Comparison of ENCODE assay signal across 8 mouse cellular contexts in genomic region chr2:4651500-4652285, GRCm38 (mm10). TPM values are rescaled to one million over a fixed set of nuclear protein-coding genes. Genes with fewer than 3 reads are reported as not detected.
DNase-seq lines count a peak whose midpoint lies in the region; ATAC-seq lines count a peak whose summit lies in the region.

Gene Prpf18 (minus strand): TSS chr2:4652113.

- H3K4me3 ChIP-seq in hindbrain, embryonic 11.5 days (ENCODE audit: low read depth, low read length): peak within 1 kb of the TSS; percentile 92

- H3K27ac ChIP-seq in hindbrain, embryonic 11.5 days (ENCODE audit: low read depth, low read length): 0 out of 2 replicates have a peak within 1 kb of the TSS, but pooled peaks have one; percentile 49

- DNase-seq in MN1 (ENCODE audit: low spot score): peak; percentile 88
- peak; percentile 87 for DNase-seq in cerebellum, adult 9-10 months
- peak; percentile 74 to 94 for DNase-seq in frontal cortex, adult 2 months (ENCODE audit: extremely low spot score in 1 of 2, low spot score in 1 of 2)
- peak; percentile 96 for DNase-seq in hindbrain, embryonic 11.5 days (ENCODE audit: low spot score)
- DNase-seq in layer of hippocampus, postnatal 10 days (ENCODE audit: low spot score in 2 of 2): peak; percentile 89 to 91
- DNase-seq in lung, postnatal 10 days: peak; percentile 91
- peak; percentile 84 for DNase-seq in ovary, postnatal 36 days (ENCODE audit: low spot score)
- peak; percentile 89 for DNase-seq in thymus, postnatal 25 days

- H3K36me3 ChIP-seq in hindbrain, embryonic 11.5 days (ENCODE audit: control insufficient read depth, insufficient read depth, low read length): 0 out of 2 replicates have a peak, but pooled peaks cover 2% of the 10 kb centered on the region

- 2% methylated on average over 40 of the region's 40 CpGs for WGBS in hindbrain, embryonic 11.5 days

- H3K4me2 ChIP-seq in hindbrain, embryonic 11.5 days (replicated peaks; ENCODE audit: low read depth, low read length): peak within 1 kb of the TSS; percentile 63

- H3K9me3 ChIP-seq in hindbrain, embryonic 11.5 days (ENCODE audit: control insufficient read depth, low read length): no peaks in the 10 kb centered on the region

- peak; percentile 86 for ATAC-seq in hindbrain, embryonic 11.5 days (ENCODE audit: low FRiP score)

- H3K27me3 ChIP-seq in hindbrain, embryonic 11.5 days (ENCODE audit: control insufficient read depth, insufficient read depth, low read length): no peaks in the 10 kb centered on the region

- H3K4me1 ChIP-seq in hindbrain, embryonic 11.5 days (replicated peaks; ENCODE audit: control insufficient read depth, insufficient read depth, low read length): no peaks in the 10 kb centered on the region

- H3K9ac ChIP-seq in hindbrain, embryonic 11.5 days (ENCODE audit: low read depth, low read length): peak within 1 kb of the TSS; percentile 85

RNA-seq across cellular contexts. Expression of gene Prpf18, which starts in this region (rescaled TPM):
- polyA plus RNA-seq in frontal cortex, adult 2 months (2012; rRNA removed): 45.1 and 48.9 TPM in 2 replicates
- polyA plus RNA-seq in hindbrain, embryonic 11.5 days (2014; fragmentation: Nextera tagmentation; extraction: Ambion mirVana): 48.9 and 49.9 TPM in 2 replicates
- total RNA-seq in layer of hippocampus, postnatal 10 days (2021): 10 to 100 TPM; 40.2 to 43.7 TPM

Comparison
In these comparisons a context has a peak if more than half of its experiments do, and no peak if none do; other contexts are left out.
1. Peak in every context shown above with its lines: DNase-seq, ATAC-seq, H3K4me3 ChIP-seq and H3K27ac ChIP-seq.